Mouse (Mus musculus) forebrain, embryonic 10.5 days (tissue): ENCODE results near the gene Fmnl2. TPM values are rescaled to one million over a fixed set of nuclear protein-coding genes. Genes with fewer than 3 reads are reported as not detected.

ENCODE experiments used
- DNase-seq: peaks from one replicate; pipeline ENCODE4 v3.0.0-alpha.2; 2017; ENCODE audit warnings: low spot score; ENCODE audit errors: extremely low spot score
- H3K27ac ChIP-seq: fragments of 300-500 bp; sonication (generic); 2 replicates; pipeline ENCODE4 v1.5.1; 2016; ENCODE audit warnings: mild to moderate bottlenecking
- H3K27me3 ChIP-seq: fragments of 300-500 bp; sonication (generic); 2 replicates; pipeline ENCODE4 v1.6.1; 2016; ENCODE audit warnings: mild to moderate bottlenecking; ENCODE audit not compliant: poor library complexity, severe bottlenecking
- H3K36me3 ChIP-seq: fragments of 300-500 bp; sonication (generic); replicated peaks from 2 replicates; pipeline ENCODE4 v1.6.1; 2016; ENCODE audit warnings: mild to moderate bottlenecking, moderate library complexity
- H3K4me1 ChIP-seq: fragments of 300-500 bp; sonication (generic); 2 replicates; pipeline ENCODE4 v1.6.1; 2016
- H3K4me3 ChIP-seq: fragments of 300-500 bp; sonication (generic); 2 replicates; pipeline ENCODE4 v1.5.1; 2016; ENCODE audit warnings: mild to moderate bottlenecking, moderate library complexity
- H3K9me3 ChIP-seq: fragments of 300-500 bp; sonication (generic); 2 replicates; pipeline ENCODE4 v1.6.1; 2016; ENCODE audit warnings: mild to moderate bottlenecking, moderate library complexity
- WGBS: fragments of 180-500 bp; shearing (Covaris S2); methylation state at CpG from one replicate; pipeline ENCODE4 v1.1.7; 2016; 5-methylcytosine and 5-hydroxymethylcytosine counted together
- polyA plus RNA-seq: library from polyadenylated mRNA; unstranded; fragments of >200 nt; fragmentation: Nextera tagmentation; extraction: Ambion mirVana; gene quantifications from 2 replicates; pipeline ENCODE4 v1.2.1, GENCODE M21; 2016

Fmnl2 gene
- polyA plus RNA-seq, 1 experiment from 2014 or later = 7.4 TPM

GRCm38 (mm10) chr2:52900780-52901179, 43.1 kb downstream of the Fmnl2 start:
- no peaks in the 10 kb centered on the region for H3K9me3 ChIP-seq
- DNase-seq = no peak
- peaks cover 45% of the 10 kb centered on the region for H3K4me1 ChIP-seq
- H3K4me3 ChIP-seq = no peak overlapping the region
- H3K36me3 ChIP-seq = no peaks in the 10 kb centered on the region
- WGBS = 97% methylated on average over 4 of the region's 4 CpGs
- H3K27me3 ChIP-seq = no peaks in the 10 kb centered on the region
- H3K27ac ChIP-seq = no peak overlapping the region

- no peak for DNase-seq
These were observed 43.8 kb downstream of the Fmnl2 start for GRCm38 (mm10) chr2:52901300-52902013.

DNA sequence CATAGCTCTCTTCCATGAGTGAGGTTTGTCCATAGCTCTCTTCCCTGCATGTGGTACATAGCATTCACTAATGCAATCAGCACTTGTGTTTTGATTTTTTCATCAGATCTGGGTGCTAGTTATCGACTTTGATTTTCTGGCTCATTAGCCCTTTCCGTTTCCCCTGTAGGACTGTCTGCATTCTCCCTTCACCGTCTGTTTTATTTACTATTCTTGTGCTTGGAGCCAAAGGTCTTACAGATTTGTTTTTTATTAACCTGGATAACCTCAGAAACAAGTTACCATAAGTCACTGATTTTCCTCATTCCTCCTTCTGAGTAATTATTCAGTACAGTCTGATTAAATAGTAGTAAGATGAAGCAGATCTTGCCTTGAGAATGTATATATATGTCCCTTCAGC, 44.8 kb downstream of the Fmnl2 start:
- no peak overlapping the region for H3K27ac ChIP-seq
- H3K4me1 ChIP-seq = peaks cover 50% of the 10 kb centered on the region
- DNase-seq = no peak
- no peaks in the 10 kb centered on the region for H3K36me3 ChIP-seq
- 81% methylated on average over 3 of the region's 3 CpGs for WGBS
- H3K4me3 ChIP-seq = no peak overlapping the region
- H3K9me3 ChIP-seq = no peaks in the 10 kb centered on the region
- no peaks in the 10 kb centered on the region for H3K27me3 ChIP-seq

More at GRCm38 (mm10) chr2:52901300-52902013, 43.8 kb downstream of the Fmnl2 start:
- Histone ChIP-seq H3K9me3 (no peaks in the 10 kb centered on the region), H3K4me1 (peaks cover 46% of the 10 kb centered on the region), H3K27me3 (no peaks in the 10 kb centered on the region), H3K36me3 (no peaks in the 10 kb centered on the region), H3K4me3 (no peak overlapping the region), H3K27ac (no peak overlapping the region)
- 85% methylated on average over 6 of the region's 6 CpGs for WGBS

DNA sequence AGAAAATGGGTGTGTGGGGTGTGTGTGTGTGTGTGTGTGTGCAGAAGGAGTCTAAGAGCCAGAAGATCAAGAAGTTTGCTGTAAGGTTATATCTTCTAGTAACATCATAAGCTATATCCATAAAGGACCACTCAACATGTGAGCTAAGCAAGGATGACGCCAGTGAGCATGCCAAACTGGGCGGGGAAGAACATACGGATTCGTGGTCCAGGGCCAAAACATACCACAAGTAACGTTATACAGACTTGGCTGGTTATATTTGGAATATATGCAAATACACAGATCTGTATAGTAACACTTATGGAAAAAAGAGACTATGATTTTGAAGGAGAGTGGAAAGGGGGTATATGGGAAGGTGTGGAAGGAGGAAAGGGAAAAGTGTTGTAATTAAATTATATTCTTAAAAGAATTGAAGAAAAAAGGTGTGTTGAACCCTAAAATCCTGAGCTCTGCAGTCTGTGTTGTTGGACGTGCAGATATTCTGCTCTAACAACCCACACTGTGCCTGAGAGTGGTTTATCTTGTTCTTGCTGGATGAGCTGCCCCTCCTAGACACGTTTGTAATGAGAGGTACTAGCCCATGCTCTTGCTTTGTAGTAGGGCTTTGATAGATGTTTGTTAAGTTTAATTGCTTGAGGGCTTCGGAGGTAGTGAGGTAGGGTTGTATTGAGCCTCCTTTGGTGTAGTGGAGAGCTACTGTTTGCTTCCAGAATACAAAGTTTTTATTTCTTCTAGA, 45.7 kb downstream of the Fmnl2 start:
- Histone ChIP-seq H3K27ac (no peak overlapping the region), H3K4me3 (no peak overlapping the region), H3K27me3 (no peaks in the 10 kb centered on the region), H3K36me3 (no peaks in the 10 kb centered on the region), H3K4me1 (peaks cover 59% of the 10 kb centered on the region), H3K9me3 (no peaks in the 10 kb centered on the region)
- WGBS = 84% methylated on average over 8 of the region's 8 CpGs
- DNase-seq = no peak

- H3K36me3 ChIP-seq = no peaks in the 10 kb centered on the region
- no peak overlapping the region for H3K27ac ChIP-seq
- WGBS = 74% methylated on average over 5 of the region's 5 CpGs
- no peak overlapping the region for H3K4me3 ChIP-seq
- no peaks in the 10 kb centered on the region for H3K9me3 ChIP-seq
- DNase-seq = no peak
- H3K4me1 ChIP-seq = peaks cover 56% of the 10 kb centered on the region
- H3K27me3 ChIP-seq = no peaks in the 10 kb centered on the region
These were observed 46.9 kb downstream of the Fmnl2 start for GRCm38 (mm10) chr2:52904526-52904925.

DNA sequence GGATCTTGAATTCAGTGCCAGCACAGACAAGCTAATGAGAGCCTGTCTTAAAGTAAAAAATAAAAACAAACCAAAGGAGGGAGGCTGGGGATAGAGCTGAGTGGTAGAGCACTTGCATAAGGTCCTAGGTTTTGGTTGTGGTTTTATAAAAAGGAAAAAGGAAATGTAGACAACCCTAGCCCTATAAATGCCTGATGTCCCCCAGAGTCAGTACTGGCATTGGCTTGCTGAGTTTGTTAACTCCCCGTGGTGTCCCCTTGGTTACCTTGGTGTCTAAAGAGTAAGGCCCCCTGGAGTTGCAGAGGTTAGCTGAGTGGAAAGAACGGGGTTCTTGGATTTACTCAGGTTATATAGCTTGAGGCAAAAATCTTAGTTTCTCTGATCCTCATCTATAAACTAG, 55.7 kb downstream of the Fmnl2 start:
- Histone ChIP-seq H3K4me1 (peaks cover 31% of the 10 kb centered on the region), H3K27me3 (no peaks in the 10 kb centered on the region), H3K27ac (no peak overlapping the region), H3K9me3 (no peaks in the 10 kb centered on the region), H3K36me3 (no peaks in the 10 kb centered on the region), H3K4me3 (no peak overlapping the region)
- no peak for DNase-seq
- WGBS = 33% methylated on average over 2 of the region's 2 CpGs

DNA sequence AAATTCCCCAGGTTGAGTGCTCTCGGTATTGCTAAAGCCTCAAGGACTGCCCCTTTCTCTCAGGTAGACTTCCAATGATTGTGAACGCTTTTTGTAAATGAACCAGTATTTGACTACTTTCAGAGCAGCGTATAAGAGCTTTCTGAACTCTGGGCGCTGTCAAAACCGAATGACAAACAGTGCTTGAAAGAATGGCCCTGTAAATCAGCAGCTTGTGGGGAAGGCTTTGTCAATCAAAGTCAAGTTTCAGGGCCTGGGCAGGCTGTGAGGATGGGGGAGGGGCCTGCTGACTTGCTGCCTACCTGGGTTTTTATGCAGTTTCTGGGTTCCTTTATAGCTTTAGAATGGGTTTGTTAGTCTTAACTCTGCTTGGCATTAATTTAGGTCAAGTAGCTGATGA, 56.1 kb downstream of the Fmnl2 start:
- no peak overlapping the region for H3K4me3 ChIP-seq
- H3K27ac ChIP-seq = no peak overlapping the region
- no peaks in the 10 kb centered on the region for H3K36me3 ChIP-seq
- 23% methylated on average over 5 of the region's 5 CpGs for WGBS
- peaks cover 33% of the 10 kb centered on the region for H3K4me1 ChIP-seq
- no peak for DNase-seq
- no peaks in the 10 kb centered on the region for H3K9me3 ChIP-seq
- no peaks in the 10 kb centered on the region for H3K27me3 ChIP-seq

GRCm38 (mm10) chr2:52915536-52915935, 57.9 kb downstream of the Fmnl2 start:
- Histone ChIP-seq H3K4me3 (no peak overlapping the region), H3K36me3 (no peaks in the 10 kb centered on the region), H3K4me1 (peaks cover 32% of the 10 kb centered on the region), H3K27ac (no peak overlapping the region), H3K9me3 (no peaks in the 10 kb centered on the region), H3K27me3 (no peaks in the 10 kb centered on the region)
- 90% methylated on average over 5 of the region's 5 CpGs for WGBS
- no peak for DNase-seq

GRCm38 (mm10) chr2:52918094-52918493, 60.4 kb downstream of the Fmnl2 start:
- no peaks in the 10 kb centered on the region for H3K27me3 ChIP-seq
- no peak overlapping the region for H3K27ac ChIP-seq
- no peaks in the 10 kb centered on the region for H3K9me3 ChIP-seq
- H3K4me1 ChIP-seq = peaks cover 28% of the 10 kb centered on the region
- DNase-seq = no peak
- H3K4me3 ChIP-seq = no peak overlapping the region
- WGBS = 87% methylated on average over 5 of the region's 5 CpGs
- no peaks in the 10 kb centered on the region; the same call in 1 of the 2 replicates for H3K36me3 ChIP-seq

- Histone ChIP-seq H3K36me3 (no peaks in the 10 kb centered on the region; the same call in 1 of the 2 replicates), H3K4me1 (peaks cover 14% of the 10 kb centered on the region; the same call in 1 of the 2 replicates), H3K4me3 (no peak overlapping the region), H3K27ac (no peak overlapping the region), H3K27me3 (no peaks in the 10 kb centered on the region), H3K9me3 (no peaks in the 10 kb centered on the region)
- DNase-seq = no peak
- 92% methylated on average over 5 of the region's 5 CpGs for WGBS
These were observed 63.2 kb downstream of the Fmnl2 start for GRCm38 (mm10) chr2:52920701-52921435.

DNA sequence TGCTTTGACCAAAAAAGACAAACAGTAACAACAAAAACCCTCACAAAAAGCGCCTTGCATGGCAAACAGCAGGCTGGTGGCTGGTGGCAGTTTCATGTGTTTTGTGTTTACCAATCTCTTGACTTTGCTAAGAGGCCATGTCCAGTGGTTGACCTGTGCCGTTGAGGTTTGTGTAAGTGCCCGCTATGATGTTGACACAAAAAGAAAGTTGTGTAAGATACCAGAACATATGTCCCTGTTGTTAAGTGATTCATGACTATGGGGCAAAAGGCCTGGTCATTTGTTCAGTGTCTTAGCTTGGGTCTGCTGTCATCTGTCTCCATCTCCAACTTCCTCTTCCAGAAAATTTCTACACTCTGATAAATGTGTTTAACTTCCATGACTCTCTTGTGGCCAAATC, 67.4 kb downstream of the Fmnl2 start:
- Histone ChIP-seq H3K36me3 (no peaks in the 10 kb centered on the region; the same call in none of the 2 replicates), H3K9me3 (no peaks in the 10 kb centered on the region), H3K27me3 (no peaks in the 10 kb centered on the region), H3K4me3 (no peak overlapping the region), H3K27ac (no peak overlapping the region), H3K4me1 (peaks cover 35% of the 10 kb centered on the region)
- no peak for DNase-seq
- WGBS = 90% methylated on average over 3 of the region's 3 CpGs

- H3K9me3 ChIP-seq = no peaks in the 10 kb centered on the region
- DNase-seq = no peak
- H3K4me3 ChIP-seq = no peak overlapping the region
- H3K27ac ChIP-seq = peak overlapping the region; percentile 76; the same call in 1 of the 2 replicates
- H3K27me3 ChIP-seq = no peaks in the 10 kb centered on the region
- peaks cover 34% of the 10 kb centered on the region for H3K4me1 ChIP-seq
- 55% methylated on average over 3 of the region's 3 CpGs for WGBS
- H3K36me3 ChIP-seq = no peaks in the 10 kb centered on the region; the same call in none of the 2 replicates
These were observed 69.7 kb downstream of the Fmnl2 start for GRCm38 (mm10) chr2:52927381-52927780.
